Mouse (Mus musculus) gastrocnemius, postnatal 14 days (tissue): ENCODE measurements around the gene Ptprb. TPM values are rescaled to one million over a fixed set of nuclear protein-coding genes. Genes with fewer than 3 reads are reported as not detected.

Experiments
- DNase-seq: peaks from one replicate; pipeline ENCODE4 v3.0.0; 2021; ENCODE audit warnings: mixed read lengths
- intact Hi-C: fragments of 180-260 bp; cut with DNase I; formaldehyde crosslinking; loops from one replicate; pipeline ENCODE4 v1.15.1; 2025; ENCODE audit warnings: low total_unique reads
- total RNA-seq, 2 experiments: library from RNA; stranded (reverse); gene quantifications; 2 replicates each; pipeline ENCODE4 v1.2.3; 2021

The Ptprb gene
- total RNA-seq, 2 experiments from 2014 or later: 38.6 to 50.3 TPM

DNA sequence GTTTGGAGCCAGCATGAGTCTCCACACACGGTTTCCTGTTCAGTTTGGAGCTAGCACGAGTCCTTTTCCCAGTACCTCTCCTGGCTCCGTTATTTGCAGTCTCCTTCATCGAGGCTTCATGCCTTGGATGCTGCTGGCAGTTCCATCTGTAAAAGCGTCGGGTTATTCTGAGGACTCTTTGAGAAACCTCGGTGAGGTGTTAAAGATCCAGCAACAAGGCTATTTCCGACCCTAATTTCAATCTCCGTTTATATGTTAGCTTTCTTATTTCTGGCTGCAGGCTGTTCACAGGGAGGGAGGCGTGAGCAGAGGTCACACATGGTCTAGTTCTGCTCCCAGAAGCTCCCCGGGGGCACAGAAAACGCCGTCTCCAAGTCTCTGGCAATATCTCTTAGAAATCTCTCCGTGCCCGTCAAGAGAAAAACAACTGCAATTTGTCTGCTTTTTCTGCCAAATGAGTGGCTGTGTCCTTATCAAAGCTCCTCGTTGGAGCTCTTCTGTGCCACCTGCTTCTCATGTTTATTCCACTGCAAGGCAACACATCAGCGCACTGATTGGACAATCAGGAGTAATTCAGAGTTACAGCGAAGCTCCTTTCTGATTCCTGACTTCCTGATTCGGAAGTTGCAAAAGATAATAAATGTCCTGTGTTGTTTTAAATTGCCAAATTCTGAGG, 132.5 kb downstream of the Ptprb start:
- intact Hi-C loops: no loop called here
- no peak for DNase-seq

DNA sequence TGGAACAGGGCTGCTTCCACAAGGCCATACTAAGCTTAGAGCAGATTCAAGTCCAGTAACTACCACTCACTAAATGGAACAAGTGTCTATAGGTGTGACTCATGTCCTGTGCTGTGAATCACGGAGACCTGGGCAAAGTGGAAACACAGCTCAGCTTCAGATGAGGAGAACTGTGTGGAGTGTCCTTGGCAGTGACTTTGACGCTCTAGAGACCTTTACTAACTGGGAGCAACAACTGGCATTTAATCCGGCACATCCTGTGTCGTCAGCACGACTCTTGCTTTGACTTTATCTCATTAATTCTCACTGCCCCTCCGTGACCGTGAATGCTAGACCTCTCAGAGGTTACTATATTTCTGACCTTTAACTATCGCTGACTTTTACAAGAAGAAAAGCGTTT, 135.5 kb downstream of the Ptprb start:
- intact Hi-C loops: no loop called here
- no peak for DNase-seq

DNA sequence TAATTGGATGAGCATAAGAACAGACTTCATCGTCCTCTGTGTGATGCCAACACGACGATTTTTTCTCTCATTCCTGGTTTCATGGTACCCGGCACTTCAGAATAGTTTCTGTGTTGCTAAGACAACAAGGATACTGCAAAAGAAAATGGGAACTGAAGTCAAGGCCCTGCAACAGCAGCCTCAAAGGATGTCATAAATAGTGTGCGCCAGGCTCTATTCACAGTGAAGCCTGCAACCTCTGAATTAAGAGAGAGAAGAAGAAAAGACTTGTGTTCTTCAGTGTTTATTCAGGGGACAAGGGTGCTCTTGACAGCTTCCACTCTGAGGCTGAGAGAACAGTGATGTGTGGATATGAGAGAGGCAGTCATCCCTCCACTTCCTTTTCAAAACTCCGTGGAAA, 140.8 kb downstream of the Ptprb start:
- DNase-seq: no peak
- intact Hi-C loops: no loop called here

DNA sequence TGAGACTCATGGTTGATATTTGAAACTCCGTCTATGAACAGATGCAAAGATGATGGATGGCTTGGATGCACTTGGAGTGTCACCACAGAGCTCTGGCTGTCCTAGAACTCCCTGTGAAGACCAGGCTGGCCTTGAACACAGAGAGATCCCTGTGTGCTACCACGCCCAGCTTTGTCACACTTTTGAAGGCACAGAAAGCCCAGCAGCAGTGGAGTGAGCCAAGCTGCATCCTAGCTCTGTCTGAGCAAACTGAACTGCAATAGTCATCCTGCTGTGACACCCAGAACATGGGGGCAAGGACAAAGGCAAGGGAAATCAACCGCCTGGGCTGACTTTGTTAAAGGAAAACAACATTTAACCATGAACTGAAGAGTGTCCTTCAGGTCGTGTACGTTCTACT, 141.4 kb downstream of the Ptprb start:
- intact Hi-C loops: no loop called here
- DNase-seq: no peak

- no peak for DNase-seq
- intact Hi-C loops: no loop called here
These were observed 142.9 kb downstream of the Ptprb start for GRCm38 (mm10) chr10:116418121-116418726.

- DNase-seq: no peak
- intact Hi-C loops: no loop called here
These were observed 145.7 kb downstream of the Ptprb start for GRCm38 (mm10) chr10:116420976-116421375.

DNA sequence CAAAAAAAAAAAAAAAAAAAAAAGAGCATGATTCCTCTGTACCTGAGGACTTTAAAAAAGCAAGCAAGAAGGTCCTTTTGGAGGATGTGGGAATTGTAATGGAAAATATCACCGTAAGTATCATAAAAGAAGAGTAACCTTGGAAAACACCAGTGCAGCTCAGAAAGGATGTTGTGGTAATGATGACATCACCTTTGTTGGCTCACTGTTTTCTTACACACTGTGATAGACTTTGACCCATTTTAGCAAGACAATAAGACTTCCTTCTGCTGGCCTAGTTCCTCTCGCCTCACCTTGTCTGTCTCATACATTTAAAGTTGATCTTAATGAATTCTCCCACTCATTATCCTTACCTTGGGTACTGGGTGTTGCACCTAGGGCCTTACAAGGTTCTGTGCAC, 147.2 kb downstream of the Ptprb start:
- intact Hi-C loops: no loop called here
- DNase-seq: no peak

- DNase-seq: no peak
- intact Hi-C loops: no loop called here
These were observed 149.6 kb downstream of the Ptprb start for GRCm38 (mm10) chr10:116424921-116425320.

DNA sequence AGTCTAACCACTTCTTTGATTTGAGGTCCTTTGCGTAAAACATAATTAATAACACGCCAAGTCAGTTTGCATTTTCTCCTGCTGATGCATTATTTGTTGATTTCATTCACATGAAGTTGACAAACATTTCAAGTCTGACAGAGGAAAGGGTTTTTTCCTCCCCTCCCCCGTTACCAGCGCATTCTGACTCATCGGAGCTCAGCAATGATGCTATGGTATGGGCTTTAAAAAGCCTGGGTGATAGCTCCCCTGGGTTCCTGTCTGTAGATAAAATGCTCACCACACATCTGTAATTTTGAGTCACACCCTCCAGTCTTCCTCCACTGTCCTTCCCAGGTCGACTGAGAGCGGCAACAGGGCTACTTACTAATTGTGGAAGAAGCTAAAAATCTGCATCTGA, 150.9 kb downstream of the Ptprb start:
- intact Hi-C loops: no loop called here
- DNase-seq: no peak

DNA sequence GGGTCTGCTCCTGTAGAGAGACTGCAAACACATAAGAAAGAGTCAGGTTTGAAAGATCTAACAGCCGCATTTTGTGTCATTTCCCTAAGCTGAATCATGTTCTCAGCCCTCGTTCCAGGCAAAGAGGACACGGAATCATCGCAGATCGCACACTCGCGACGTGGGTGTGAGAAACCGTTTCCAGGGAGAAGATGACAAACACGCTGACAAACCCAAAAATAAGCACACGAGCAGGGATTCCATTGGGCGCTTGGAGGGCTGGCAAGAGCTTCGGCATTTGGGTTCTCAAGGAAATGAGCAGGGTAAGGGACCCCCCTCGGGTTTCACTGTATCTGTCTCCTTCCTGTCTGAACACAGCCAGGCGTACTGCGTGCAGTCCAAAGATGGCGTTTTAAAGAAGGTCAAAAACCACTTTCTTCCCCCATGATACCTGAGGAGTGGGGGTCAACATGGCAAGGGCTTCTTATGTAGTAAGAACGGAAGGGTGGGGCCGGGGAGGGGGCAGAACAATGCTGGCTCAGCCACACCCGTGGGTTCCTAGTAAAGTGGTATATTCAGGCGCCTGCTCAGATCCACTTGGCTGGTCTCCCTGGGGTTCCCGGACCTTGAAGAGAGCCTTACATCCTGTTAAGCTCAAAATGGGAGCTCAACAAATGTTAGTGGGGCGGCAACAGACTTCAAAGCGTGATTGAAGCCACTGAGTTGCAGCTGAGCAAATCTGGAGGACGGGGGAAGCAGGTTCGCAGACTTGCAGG, 152.9 kb downstream of the Ptprb start:
- no peak for DNase-seq
- intact Hi-C loops: no loop called here

GRCm38 (mm10) chr10:116432421-116432820, 157.1 kb downstream of the Ptprb start:
- DNase-seq: no peak
- intact Hi-C loops: no loop called here

GRCm38 (mm10) chr10:116435455-116435854, 160.1 kb downstream of the Ptprb start:
- intact Hi-C loops: no loop called here
- DNase-seq: no peak

Other genes with a start within 250 kb of the Ptprb start
- gene 4933416C03Rik, start 161.6 kb upstream of the Ptprb start, total RNA-seq: not detected
- 1 to 10 TPM; 1.2 to 1.3 TPM for gene Kcnmb4, start 198.4 kb downstream of the Ptprb start, total RNA-seq